Comparison of ENCODE assay signal across 13 mouse cellular contexts in genomic region chr11:24052882-24053281, GRCm38 (mm10). TPM values are rescaled to one million over a fixed set of nuclear protein-coding genes. Genes with fewer than 3 reads are reported as not detected.
DNase-seq lines count a peak whose midpoint lies in the region; ATAC-seq and TF ChIP-seq lines count a peak whose summit lies in the region.
"Had no signal": no experiment of that assay in that cellular context is flagged by ENCODE, and none has a peak within 500 bp of the region (broad histone marks: within the 10 kb centered on the region; RNA-seq: fewer than 3 reads in every experiment).

No protein-coding gene starts in this region.

- ATAC-seq in midbrain, embryonic 14.5 days (ENCODE audit: low FRiP score, low TSS enrichment): no peak
- no peak for ATAC-seq in midbrain, embryonic 11.5 days (ENCODE audit: low FRiP score)
- no peak for ATAC-seq in inflammation-experienced regulatory T-cells, adult 6 months
- ATAC-seq: forebrain, embryonic 13.5 days; intestine, embryonic 16.5 days had no signal

- no peaks in the 10 kb centered on the region for H3K36me3 ChIP-seq in heart, adult 2 months (ENCODE audit: control insufficient read depth, insufficient read depth, low read length)
- no peaks in the 10 kb centered on the region for H3K36me3 ChIP-seq in midbrain, embryonic 14.5 days (ENCODE audit: control insufficient read depth, insufficient read depth, low read length)
- no peaks in the 10 kb centered on the region for H3K36me3 ChIP-seq in midbrain, embryonic 11.5 days (ENCODE audit: control insufficient read depth, insufficient read depth, low read length)
- H3K36me3 ChIP-seq: heart, embryonic 10.5 days; lung, embryonic 15.5 days had no signal

- H3K27ac ChIP-seq in heart, adult 2 months: no peak overlapping the region
- no peak overlapping the region for H3K27ac ChIP-seq in midbrain, embryonic 14.5 days (replicated peaks; ENCODE audit: low read depth, low read length)
- H3K27ac ChIP-seq in midbrain, embryonic 11.5 days (ENCODE audit: low read depth, low read length): no peak overlapping the region
- H3K27ac ChIP-seq in cortical plate, adult 2 months (ENCODE audit: insufficient read depth, low read length): no peak overlapping the region
- H3K27ac ChIP-seq: forebrain, embryonic 13.5 days; heart, embryonic 10.5 days; lung, embryonic 15.5 days had no signal

- H3K9me3 ChIP-seq in midbrain, embryonic 14.5 days (ENCODE audit: control insufficient read depth, low read length): no peaks in the 10 kb centered on the region
- no peaks in the 10 kb centered on the region for H3K9me3 ChIP-seq in midbrain, embryonic 11.5 days (ENCODE audit: control insufficient read depth, low read length)
- H3K9me3 ChIP-seq: forebrain, embryonic 13.5 days; heart, embryonic 10.5 days; lung, embryonic 15.5 days had no signal

- H3K4me1 ChIP-seq in heart, adult 2 months (ENCODE audit: control insufficient read depth, insufficient read depth, low read length): no peaks in the 10 kb centered on the region
- peaks cover 7% of the 10 kb centered on the region; the same call in 1 of the 2 replicates for H3K4me1 ChIP-seq in midbrain, embryonic 14.5 days (ENCODE audit: control insufficient read depth, insufficient read depth, low read length)
- peaks cover 2% of the 10 kb centered on the region; the same call in 1 of the 2 replicates for H3K4me1 ChIP-seq in midbrain, embryonic 11.5 days (ENCODE audit: control insufficient read depth, insufficient read depth, low read length)
- H3K4me1 ChIP-seq in cortical plate, adult 2 months (ENCODE audit: control insufficient read depth, insufficient read depth, low read length): no peaks in the 10 kb centered on the region

- intact Hi-C loops in heart, adult 2 months (cut with DNase I): no loop called here

- no peaks in the 10 kb centered on the region for H3K79me2 ChIP-seq in heart, adult 2 months (replicated peaks; ENCODE audit: control insufficient read depth, insufficient read depth, low read length)

- WGBS in heart, adult 2 months: 66% methylated on average over 6 of the region's 6 CpGs
- WGBS in midbrain, embryonic 14.5 days: 65% methylated on average over 6 of the region's 6 CpGs
- 65% methylated on average over 6 of the region's 6 CpGs for WGBS in midbrain, embryonic 11.5 days

- H3K4me3 ChIP-seq in heart, adult 2 months: no peak overlapping the region
- no peak overlapping the region for H3K4me3 ChIP-seq in midbrain, embryonic 14.5 days (replicated peaks; ENCODE audit: low read depth, low read length)
- no peak overlapping the region for H3K4me3 ChIP-seq in midbrain, embryonic 11.5 days (ENCODE audit: low read depth, low read length)
- H3K4me3 ChIP-seq in cortical plate, adult 2 months (ENCODE audit: insufficient read depth, low read length): no peak overlapping the region
- H3K4me3 ChIP-seq: forebrain, embryonic 13.5 days; heart, embryonic 10.5 days; lung, embryonic 15.5 days had no signal

- H3K27me3 ChIP-seq in heart, adult 2 months (ENCODE audit: control insufficient read depth, insufficient read depth, low read length): peaks cover under 1% of the 10 kb centered on the region; the same call in 1 of the 2 replicates
- H3K27me3 ChIP-seq in midbrain, embryonic 14.5 days (ENCODE audit: control insufficient read depth, insufficient read depth, low read length): no peaks in the 10 kb centered on the region
- H3K27me3 ChIP-seq in midbrain, embryonic 11.5 days (ENCODE audit: control insufficient read depth, insufficient read depth, low read length): no peaks in the 10 kb centered on the region
- H3K27me3 ChIP-seq: forebrain, embryonic 13.5 days had no signal

- TF ChIP-seq EP300 in heart, adult 2 months (IDR thresholded peaks at IDR 0.05; ENCODE audit: insufficient read depth, low read depth, low read length): no peak

- no peak for DNase-seq in heart, adult 2 months
- DNase-seq in heart, postnatal 4 days: no peak
- peak; percentile 43 for DNase-seq in midbrain, embryonic 14.5 days
- no peak for DNase-seq in midbrain, embryonic 11.5 days (ENCODE audit: low spot score, missing footprints)
- peak; percentile 40 for DNase-seq in retina, postnatal 1 day
- DNase-seq in c-Kit-positive CD71-positive TER-119-positive erythroid progenitor cells, embryonic 14.5 days (ENCODE audit: low spot score): no peak
- DNase-seq: adrenal gland, postnatal 36 days had no signal

- no peak for TF ChIP-seq POLR2A in heart, adult 2 months (IDR thresholded peaks at IDR 0.05; ENCODE audit: insufficient read depth, low read depth, low read length)
- no peak for TF ChIP-seq POLR2A in cortical plate, adult 2 months (IDR thresholded peaks at IDR 0.05; ENCODE audit: extremely low read depth, insufficient read depth, low read length)

- TF ChIP-seq CTCF in heart, adult 2 months (IDR thresholded peaks at IDR 0.05): peak; percentile 25; the same call in 1 of the 2 replicates
- peak; percentile 16; the same call in 1 of the 2 replicates for TF ChIP-seq CTCF in cortical plate, adult 2 months (IDR thresholded peaks at IDR 0.05; ENCODE audit: extremely low read depth, insufficient read depth, low read length)

- no peak overlapping the region for H3K4me2 ChIP-seq in midbrain, embryonic 14.5 days (ENCODE audit: low read length)
- H3K4me2 ChIP-seq in midbrain, embryonic 11.5 days: no peak overlapping the region
- H3K4me2 ChIP-seq: forebrain, embryonic 13.5 days; lung, embryonic 15.5 days had no signal

- H3K9ac ChIP-seq in heart, adult 2 months (ENCODE audit: low read depth, low read length): no peak overlapping the region
- H3K9ac ChIP-seq in midbrain, embryonic 14.5 days (replicated peaks; ENCODE audit: low read length): no peak overlapping the region
- H3K9ac ChIP-seq in midbrain, embryonic 11.5 days (ENCODE audit: low read length): no peak overlapping the region
- H3K9ac ChIP-seq: forebrain, embryonic 13.5 days; lung, embryonic 15.5 days had no signal

RNA-seq across cellular contexts. Expression of gene A830031A19Rik, which starts 22.0 kb away (rescaled TPM):
- total RNA-seq in heart, adult 2 months (2021): not detected
- polyA plus RNA-seq in heart, adult 2 months (2012; rRNA removed): not detected in 2 replicates
- total RNA-seq in heart, postnatal 4 days (2021): not detected
- 0.40 TPM in 1 of 2 replicates, not detected in the other for polyA plus RNA-seq in midbrain, embryonic 14.5 days (2014; fragmentation: Nextera tagmentation; extraction: Ambion mirVana)
- not detected in 2 replicates for polyA plus RNA-seq in midbrain, embryonic 11.5 days (2014; fragmentation: Nextera tagmentation; extraction: Ambion mirVana)
- polyA plus RNA-seq in cortical plate, adult 2 months (2012; rRNA removed): 1.2 and 1.6 TPM in 2 replicates
- polyA plus RNA-seq in inflammation-experienced regulatory T-cells, adult 6 months (2017; shearing (Covaris generic)): not detected
- total RNA-seq: adrenal gland, postnatal 36 days had no signal
- polyA plus RNA-seq: forebrain, embryonic 13.5 days; heart, embryonic 10.5 days; intestine, embryonic 16.5 days; lung, embryonic 15.5 days had no signal

RNA-seq across cellular contexts. Expression of gene Bcl11a, which starts 25.0 kb away (rescaled TPM):
- total RNA-seq in heart, adult 2 months (2021): 1 to 10 TPM; 2.4 to 4.2 TPM
- polyA plus RNA-seq in heart, adult 2 months (2012; rRNA removed): 1.1 and 1.7 TPM in 2 replicates
- total RNA-seq in heart, postnatal 4 days (2021): 10 to 100 TPM in 1 of 2 experiments, 1 to 10 TPM in 1; 8.4 to 10.3 TPM
- polyA plus RNA-seq in midbrain, embryonic 14.5 days (2014; fragmentation: Nextera tagmentation; extraction: Ambion mirVana): 117 and 121 TPM in 2 replicates
- polyA plus RNA-seq in midbrain, embryonic 11.5 days (2014; fragmentation: Nextera tagmentation; extraction: Ambion mirVana): 42.5 and 44.1 TPM in 2 replicates
- 62.8 and 64.1 TPM in 2 replicates for polyA plus RNA-seq in cortical plate, adult 2 months (2012; rRNA removed)
- polyA plus RNA-seq in inflammation-experienced regulatory T-cells, adult 6 months (2017; shearing (Covaris generic)): under 1 TPM; 0.35 to 0.51 (median 0.44) TPM

Comparison
In these comparisons a context has a peak if more than half of its experiments do, and no peak if none do; other contexts are left out.
1. DNase-seq: peak in midbrain, embryonic 14.5 days (single experiment) and retina, postnatal 1 day (single experiment); none in heart, adult 2 months (0 of 2), heart, postnatal 4 days (single experiment), midbrain, embryonic 11.5 days (single experiment) and c-Kit-positive CD71-positive TER-119-positive erythroid progenitor cells, embryonic 14.5 days (single experiment).
2. RNA of gene Bcl11a, which starts 25.0 kb away (polyA plus RNA-seq): 117 to 121 TPM in midbrain, embryonic 14.5 days, 62.8 to 64.1 TPM in cortical plate, adult 2 months and 42.5 to 44.1 TPM in midbrain, embryonic 11.5 days; 1.1 to 1.7 TPM in heart, adult 2 months and 0.35 to 0.51 TPM in inflammation-experienced regulatory T-cells, adult 6 months; every median in the first group is over 10 times any median in the second.